Mouse (Mus musculus) hindlimb bud, embryonic 11.5 days (tissue): ENCODE measurements around the gene Ndufaf1.

Source experiments
- DNase-seq: peaks from one replicate; pipeline ENCODE4 v3.0.0-alpha.2; 2012; ENCODE audit warnings: low read depth, low spot score; ENCODE audit errors: extremely low spot score

Gene Ndufaf1

GRCm38 (mm10) chr2:119618199-119618982, 44.2 kb downstream of the Ndufaf1 start, which contains the start of the genes Nusap1 and Oip5:
TSS of gene Nusap1 (plus strand) at chr2:119618298.
TSS of gene Oip5 (minus strand) at chr2:119618469.
- DNase-seq: peak; percentile 95

- no peak for DNase-seq
Measured at GRCm38 (mm10) chr2:119617841-119618198, 44.8 kb downstream of the Ndufaf1 start.

DNA sequence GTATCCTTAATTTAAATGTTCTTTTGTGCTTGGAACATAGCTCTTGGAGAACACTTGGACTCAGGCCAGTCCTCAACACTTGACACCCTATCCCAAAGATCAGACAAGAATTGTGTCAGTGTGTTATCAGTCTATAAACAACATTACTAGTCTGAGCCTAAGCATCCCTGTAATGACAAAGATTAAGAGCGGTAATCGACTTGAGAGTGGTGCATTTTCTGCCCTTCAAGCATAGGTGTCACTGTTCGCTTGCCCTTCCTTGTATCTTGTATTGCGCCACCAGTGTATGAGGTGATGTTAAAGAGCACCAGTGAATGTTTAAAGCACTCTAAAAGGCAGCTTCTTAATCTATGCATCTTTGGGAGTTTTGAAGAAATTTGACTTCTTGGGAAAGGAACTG, 55.6 kb downstream of the Ndufaf1 start:
- no peak for DNase-seq
